Mouse (Mus musculus): ENCODE results near the gene Zfp114.

DNA sequence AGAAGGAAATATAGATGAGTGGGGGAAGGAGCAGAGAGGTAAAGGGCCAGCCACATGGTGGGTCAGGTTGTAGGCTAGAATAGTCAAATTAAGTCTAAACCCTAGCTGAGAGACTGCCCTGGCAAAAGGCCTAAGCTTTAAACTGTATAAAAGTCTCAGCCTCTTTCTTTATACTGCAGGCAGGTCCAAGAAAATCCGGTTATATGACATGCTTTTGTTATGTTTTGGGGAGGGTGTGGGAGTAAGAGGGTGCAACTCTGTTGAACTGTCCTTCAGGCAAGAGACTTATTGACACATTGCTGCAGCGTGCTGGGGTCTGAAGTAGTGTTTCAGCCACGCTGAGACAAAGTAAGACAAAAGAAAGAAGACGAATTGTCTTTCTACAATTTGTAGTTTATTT lies 2.7 kb upstream of the Zfp114 start:
- TF ChIP-seq USF1 (IDR thresholded peaks at IDR 0.05; ENCODE audit: low read depth, low read length) (no peak), POLR2A (IDR thresholded peaks at IDR 0.05; ENCODE audit: low read depth, low read length) (no peak), ETS1 (conservative IDR thresholded peaks at IDR 0.05; ENCODE audit: low read depth, low read length) (no peak)
